Mouse (Mus musculus): ENCODE measurements around the gene Ptprg. TPM values are rescaled to one million over a fixed set of nuclear protein-coding genes. Genes with fewer than 3 reads are reported as not detected.

The Ptprg gene
- total and polyA plus RNA-seq, 3 experiments = not detected

- Histone ChIP-seq H3K4me1 (ENCODE audit: control insufficient read depth in 1 of 2, insufficient read depth in 2 of 2, low read length in 2 of 2) (no peaks in the 10 kb centered on the region), H3K4me3 (ENCODE audit: control insufficient read depth in 1 of 2, insufficient read depth in 1 of 2, low read depth in 2 of 2, low read length in 2 of 2) (no peak overlapping the region), H3K27me3 (ENCODE audit: control insufficient read depth in 1 of 2, insufficient read depth in 2 of 2, low read length in 2 of 2) (no peaks in the 10 kb centered on the region), H3K9me3 (replicated peaks; ENCODE audit: insufficient read depth, low read length) (no peaks in the 10 kb centered on the region), H3K36me3 (ENCODE audit: control insufficient read depth in 1 of 2, insufficient read depth in 2 of 2, low read length in 2 of 2) (no peaks in the 10 kb centered on the region), H3K79me2 (ENCODE audit: control insufficient read depth, insufficient read depth, low read length, poor library complexity) (no peaks in the 10 kb centered on the region), H3K27ac (ENCODE audit: control insufficient read depth, low read depth, low read length) (no peak overlapping the region), H3K9ac (ENCODE audit: control insufficient read depth, low read depth, low read length, poor library complexity, severe bottlenecking) (no peak overlapping the region)
- TF ChIP-seq GATA1 (IDR thresholded peaks at IDR 0.05; ENCODE audit: low read depth, low read length) = no peak
- TF ChIP-seq ELF1 (IDR thresholded peaks at IDR 0.05; ENCODE audit: low read depth, low read length) = no peak
- no peak for TF ChIP-seq CHD2 (IDR thresholded peaks at IDR 0.05; ENCODE audit: low read length)
- no peak for TF ChIP-seq NELFE (IDR thresholded peaks at IDR 0.05; ENCODE audit: low read depth, low read length)
- TF ChIP-seq E2F4 (IDR thresholded peaks at IDR 0.05; ENCODE audit: borderline replicate concordance, low read depth, low read length) = no peak
- TF ChIP-seq MAX (IDR thresholded peaks at IDR 0.05; ENCODE audit: low read length) = no peak
- TF ChIP-seq CHD1 (IDR thresholded peaks at IDR 0.05; ENCODE audit: low read depth, low read length) = no peak
- TF ChIP-seq USF1 (IDR thresholded peaks at IDR 0.05; ENCODE audit: low read depth, low read length) = no peak
- no peak for TF ChIP-seq JUND (IDR thresholded peaks at IDR 0.05; ENCODE audit: low read depth, low read length)
- no peak for TF ChIP-seq UBTF (IDR thresholded peaks at IDR 0.05; ENCODE audit: borderline replicate concordance, insufficient read depth, low read depth, low read length)
- TF ChIP-seq MAZ (IDR thresholded peaks at IDR 0.05; ENCODE audit: low read depth, low read length) = no peak
- no peak for TF ChIP-seq MYC (IDR thresholded peaks at IDR 0.05; ENCODE audit: low read depth, low read length)
- TF ChIP-seq ZKSCAN1 (IDR thresholded peaks at IDR 0.05; ENCODE audit: low read depth, low read length) = no peak
- TF ChIP-seq TBP (IDR thresholded peaks at IDR 0.05; ENCODE audit: low read depth, low read length) = no peak
- DNase-seq (ENCODE audit: low read depth, low spot score) = no peak
Measured at GRCm38 (mm10) chr14:12082131-12082921, 529.0 kb downstream of the Ptprg start.

DNA sequence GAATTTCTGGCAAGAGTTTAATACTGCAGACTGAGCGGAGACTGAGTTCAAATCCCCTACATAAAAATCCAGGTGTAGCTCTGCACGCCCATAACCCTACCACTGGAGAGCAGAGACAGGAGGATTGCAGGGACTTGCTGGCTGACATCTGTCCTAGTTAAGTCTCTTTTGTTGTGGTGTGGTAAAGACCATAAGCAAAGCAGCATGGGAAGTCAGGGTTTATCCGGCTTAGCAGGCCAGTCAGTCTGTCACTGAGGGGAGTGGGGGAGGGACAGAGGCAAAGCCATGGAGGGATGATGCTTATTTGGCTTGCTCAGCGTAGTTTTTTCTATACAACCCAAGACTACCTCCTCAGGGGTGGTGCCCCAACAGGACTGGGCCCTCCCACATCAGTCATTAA, 530.7 kb downstream of the Ptprg start:
- Histone ChIP-seq H3K9ac (ENCODE audit: control insufficient read depth, low read depth, low read length, poor library complexity, severe bottlenecking) (no peak overlapping the region), H3K27me3 (ENCODE audit: control insufficient read depth in 1 of 2, insufficient read depth in 2 of 2, low read length in 2 of 2) (no peaks in the 10 kb centered on the region), H3K79me2 (ENCODE audit: control insufficient read depth, insufficient read depth, low read length, poor library complexity) (no peaks in the 10 kb centered on the region), H3K36me3 (ENCODE audit: control insufficient read depth in 1 of 2, insufficient read depth in 2 of 2, low read length in 2 of 2) (no peaks in the 10 kb centered on the region), H3K4me1 (ENCODE audit: control insufficient read depth in 1 of 2, insufficient read depth in 2 of 2, low read length in 2 of 2) (no peaks in the 10 kb centered on the region), H3K9me3 (replicated peaks; ENCODE audit: insufficient read depth, low read length) (no peaks in the 10 kb centered on the region), H3K27ac (ENCODE audit: control insufficient read depth, low read depth, low read length) (no peak overlapping the region), H3K4me3 (ENCODE audit: control insufficient read depth in 1 of 2, insufficient read depth in 1 of 2, low read depth in 2 of 2, low read length in 2 of 2) (no peak overlapping the region)
- no peak for DNase-seq (ENCODE audit: low read depth, low spot score)
- no peak for TF ChIP-seq USF1 (IDR thresholded peaks at IDR 0.05; ENCODE audit: low read depth, low read length)

DNA sequence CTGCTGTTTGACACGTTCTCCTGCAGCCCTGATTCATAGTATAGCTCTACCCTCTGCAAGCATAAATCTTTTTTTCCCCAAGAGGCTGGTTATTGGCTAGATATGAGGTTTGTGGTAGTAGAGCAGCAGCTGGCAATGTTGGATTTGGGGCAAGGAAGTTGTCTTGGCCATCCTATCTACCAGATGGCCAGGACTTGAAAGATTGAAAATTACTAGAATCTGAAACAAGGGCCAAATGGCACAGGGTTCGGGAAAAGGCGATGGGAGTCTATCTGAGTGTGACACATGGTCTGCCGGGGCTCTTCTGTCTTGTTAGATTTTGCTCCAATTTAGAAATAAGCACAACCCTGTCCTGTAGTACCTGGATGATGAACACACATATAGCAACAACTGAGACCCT, 531.7 kb downstream of the Ptprg start:
- no peaks in the 10 kb centered on the region for H3K36me3 ChIP-seq (ENCODE audit: control insufficient read depth in 1 of 2, insufficient read depth in 2 of 2, low read length in 2 of 2)
- no peaks in the 10 kb centered on the region for H3K79me2 ChIP-seq (ENCODE audit: control insufficient read depth, insufficient read depth, low read length, poor library complexity)
- H3K27ac ChIP-seq (ENCODE audit: control insufficient read depth, low read depth, low read length) = no peak overlapping the region
- no peaks in the 10 kb centered on the region for H3K9me3 ChIP-seq (replicated peaks; ENCODE audit: insufficient read depth, low read length)
- H3K9ac ChIP-seq (ENCODE audit: control insufficient read depth, low read depth, low read length, poor library complexity, severe bottlenecking) = no peak overlapping the region
- DNase-seq (ENCODE audit: low read depth, low spot score) = no peak
- H3K4me1 ChIP-seq (ENCODE audit: control insufficient read depth in 1 of 2, insufficient read depth in 2 of 2, low read length in 2 of 2) = no peaks in the 10 kb centered on the region
- no peak overlapping the region for H3K4me3 ChIP-seq (ENCODE audit: control insufficient read depth in 1 of 2, insufficient read depth in 1 of 2, low read depth in 2 of 2, low read length in 2 of 2)
- no peaks in the 10 kb centered on the region for H3K27me3 ChIP-seq (ENCODE audit: control insufficient read depth in 1 of 2, insufficient read depth in 2 of 2, low read length in 2 of 2)
- TF ChIP-seq ETS1 (IDR thresholded peaks at IDR 0.05; ENCODE audit: low read depth, low read length) = no peak
- no peak for TF ChIP-seq MYC (IDR thresholded peaks at IDR 0.05; ENCODE audit: low read depth, low read length)
- TF ChIP-seq JUND (IDR thresholded peaks at IDR 0.05; ENCODE audit: low read depth, low read length) = no peak
- TF ChIP-seq MYB (IDR thresholded peaks at IDR 0.05; ENCODE audit: low read depth, low read length) = no peak
- TF ChIP-seq BHLHE40 (IDR thresholded peaks at IDR 0.05; ENCODE audit: borderline replicate concordance, low read depth, low read length) = no peak
- no peak for TF ChIP-seq CTCF (IDR thresholded peaks at IDR 0.05 in 2 of 3, conservative IDR thresholded peaks at IDR 0.05 in 1 of 3; ENCODE audit: control insufficient read depth in 1 of 3, insufficient read depth in 1 of 3, low read depth in 2 of 3, low read length in 3 of 3, poor library complexity in 1 of 3, severe bottlenecking in 1 of 3)
- no peak for TF ChIP-seq USF1 (IDR thresholded peaks at IDR 0.05; ENCODE audit: low read depth, low read length)
- TF ChIP-seq POLR2AphosphoS2 (IDR thresholded peaks at IDR 0.05; ENCODE audit: low read length) = no peak
- TF ChIP-seq SIN3A (IDR thresholded peaks at IDR 0.05; ENCODE audit: low read length) = no peak
- no peak for TF ChIP-seq CHD2 (IDR thresholded peaks at IDR 0.05; ENCODE audit: low read length)
- no peak for TF ChIP-seq CHD1 (IDR thresholded peaks at IDR 0.05; ENCODE audit: low read depth, low read length)
- TF ChIP-seq KAT2A (conservative IDR thresholded peaks at IDR 0.05; ENCODE audit: low read depth, low read length) = no peak
- no peak for TF ChIP-seq TCF12 (IDR thresholded peaks at IDR 0.05; ENCODE audit: low read depth, low read length)
- no peak for TF ChIP-seq ZNF384 (IDR thresholded peaks at IDR 0.05; ENCODE audit: low read depth, low read length)
- TF ChIP-seq SMC3 (IDR thresholded peaks at IDR 0.05; ENCODE audit: low read depth, low read length) = no peak
- TF ChIP-seq USF2 (IDR thresholded peaks at IDR 0.05; ENCODE audit: borderline replicate concordance in 1 of 2, insufficient read depth in 1 of 2, low read depth in 1 of 2, low read length in 2 of 2) = no peak
- TF ChIP-seq MAX (IDR thresholded peaks at IDR 0.05; ENCODE audit: low read length) = no peak
- no peak for TF ChIP-seq NELFE (IDR thresholded peaks at IDR 0.05; ENCODE audit: low read depth, low read length)
